Mouse (Mus musculus) cerebellum, postnatal 4 days (tissue): ENCODE results near the gene Scarb1.

Source experiments
- DNase-seq, 2 experiments: peaks; one replicate each; pipeline ENCODE4 v3.0.0; 2022; ENCODE audit warnings: low spot score in 2 of 2, mixed read lengths in 1 of 2

The Scarb1 gene

DNA sequence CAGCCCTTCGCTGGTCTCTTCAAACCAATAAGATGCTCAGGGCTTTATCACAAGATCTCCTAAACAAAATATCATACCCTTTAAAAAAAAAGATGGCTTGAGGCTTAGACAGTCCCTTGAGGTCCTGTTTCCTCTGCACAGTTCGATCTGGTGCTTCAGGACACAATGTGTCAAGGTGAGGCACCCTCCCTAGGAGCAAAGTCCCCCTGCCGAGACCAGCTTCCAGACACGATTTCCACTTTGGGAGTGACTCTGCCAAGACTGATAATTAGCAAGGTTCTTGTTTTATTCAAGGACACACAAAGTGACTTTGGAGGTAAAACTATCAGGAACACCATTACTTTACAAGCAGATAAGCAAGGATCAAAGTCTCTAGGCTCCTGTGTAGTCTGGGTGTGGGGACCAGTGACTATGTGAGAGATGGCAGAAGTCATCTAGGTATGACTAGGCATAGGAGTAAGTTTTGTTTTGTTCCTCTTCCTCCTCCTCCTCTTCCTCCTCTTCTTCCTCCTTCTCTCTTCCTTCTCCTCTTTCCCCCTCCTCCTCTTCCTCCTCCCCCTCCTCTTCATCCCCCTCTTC lies 24.0 kb upstream of the Scarb1 start:
- no peak for DNase-seq

DNA sequence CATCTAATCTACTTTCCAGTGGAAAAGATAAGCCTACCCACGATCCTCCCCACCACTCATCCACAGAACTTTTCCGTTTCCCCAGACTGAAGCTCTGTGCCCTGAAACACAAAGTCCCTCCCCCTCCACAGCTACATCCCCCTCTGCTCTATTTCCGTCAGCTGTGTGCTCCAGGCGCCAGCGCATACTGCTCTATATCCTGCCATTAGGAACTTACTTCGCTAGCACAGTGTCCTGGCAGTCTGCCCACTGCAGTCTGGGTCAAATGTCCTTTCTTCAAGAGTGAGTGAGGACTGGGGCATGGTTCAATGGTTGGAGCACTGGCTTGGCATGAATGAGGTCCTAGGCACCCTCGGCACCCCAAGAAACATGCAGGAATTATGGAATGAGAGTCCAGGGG lies 23.0 kb upstream of the Scarb1 start:
- no peak for DNase-seq

DNA sequence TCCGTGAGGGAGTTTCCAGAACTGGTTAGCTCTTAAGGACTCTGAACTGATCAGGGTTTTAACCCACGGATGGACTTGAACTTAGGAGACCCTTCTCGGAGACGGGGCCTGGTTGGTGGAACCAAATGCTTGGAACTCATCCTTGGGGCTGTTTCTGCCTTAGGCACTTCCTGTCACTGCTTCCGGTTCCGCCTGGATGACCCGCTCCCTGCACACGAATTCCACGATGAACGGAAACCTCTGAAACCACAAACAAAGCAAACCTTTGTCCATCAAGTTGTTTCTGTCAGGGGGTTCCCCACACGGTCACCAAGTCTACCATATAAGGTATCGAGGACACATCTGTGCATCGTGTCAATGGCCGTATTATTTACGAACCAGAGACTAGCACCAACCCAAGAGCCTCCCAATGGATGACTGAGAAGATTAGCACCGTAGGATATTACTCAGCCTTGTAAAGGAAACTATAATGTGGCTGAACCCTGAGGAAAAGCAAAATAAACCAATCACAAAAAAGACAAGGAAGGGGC lies 20.2 kb upstream of the Scarb1 start:
- no peak for DNase-seq

DNA sequence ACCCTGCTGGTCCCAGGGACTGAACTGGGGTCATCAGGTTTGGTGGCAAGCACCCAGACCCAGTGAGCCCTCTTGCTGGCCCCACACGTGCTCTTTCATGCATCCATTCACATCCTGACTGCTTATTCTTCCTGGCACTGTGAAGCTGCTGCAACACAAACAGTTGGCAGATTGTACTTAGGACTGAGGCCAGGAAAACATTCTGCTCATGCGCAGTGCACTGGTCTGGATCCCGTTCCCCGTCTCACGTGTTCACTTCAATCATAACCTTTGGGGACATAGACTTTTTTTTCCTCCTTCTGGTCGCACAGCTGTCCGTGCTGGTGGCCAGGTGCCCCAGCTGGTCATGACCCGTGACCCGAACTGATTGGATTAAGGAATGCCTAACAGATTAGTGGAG lies 19.7 kb upstream of the Scarb1 start:
- peak in 1 of 2 experiments; percentile 50 for DNase-seq

DNA sequence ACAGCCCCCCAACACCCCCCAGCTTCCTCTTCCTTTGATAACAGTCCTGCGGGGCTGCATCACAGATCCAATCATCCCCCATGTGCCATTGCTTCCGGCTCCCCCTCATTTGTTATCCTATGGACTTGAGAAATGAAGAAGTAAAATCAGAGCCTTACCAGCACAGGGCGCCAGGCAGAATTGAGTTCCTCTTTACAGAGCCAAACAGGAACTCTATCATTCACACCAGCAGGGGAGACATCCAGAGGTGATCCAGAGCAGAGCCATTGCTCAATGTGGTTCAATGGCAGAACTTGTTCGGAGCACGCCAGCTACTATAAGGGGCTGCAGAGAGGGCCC lies 17.3 kb upstream of the Scarb1 start:
- no peak for DNase-seq

DNA sequence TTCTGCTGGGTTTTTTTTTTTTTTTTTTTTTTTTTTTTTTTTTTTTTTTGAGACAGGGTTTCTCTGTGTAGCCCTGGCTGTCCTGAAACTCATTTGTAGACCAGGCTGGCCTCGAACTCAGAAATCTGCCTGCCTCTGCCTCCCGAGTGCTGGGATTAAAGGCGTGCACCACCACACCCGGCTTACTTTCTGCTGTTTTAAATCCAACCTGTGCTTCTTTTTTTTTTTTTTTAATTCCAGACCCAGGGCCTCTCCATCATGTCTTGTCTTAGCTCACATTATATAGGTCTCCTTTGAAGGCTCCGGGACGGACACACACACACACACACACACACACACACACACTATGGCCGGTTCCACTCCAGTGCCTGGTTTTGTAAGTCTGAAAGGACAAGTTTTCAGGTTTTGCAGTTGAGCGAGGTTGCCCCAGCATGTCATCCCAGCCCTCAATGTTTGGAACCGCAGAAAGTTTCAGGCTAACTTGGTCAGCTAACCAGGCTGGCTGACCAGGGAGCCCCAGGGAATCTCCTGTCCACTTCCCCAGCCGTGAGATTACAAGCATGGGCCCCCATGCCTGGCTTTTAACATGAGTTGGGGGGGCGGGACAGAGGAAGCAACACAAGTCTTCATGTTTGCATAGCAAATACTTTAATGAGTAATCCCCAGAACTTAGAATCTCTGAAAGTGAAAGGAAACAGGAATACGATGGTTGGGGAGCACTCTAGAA lies 16.8 kb upstream of the Scarb1 start:
- no peak for DNase-seq

DNA sequence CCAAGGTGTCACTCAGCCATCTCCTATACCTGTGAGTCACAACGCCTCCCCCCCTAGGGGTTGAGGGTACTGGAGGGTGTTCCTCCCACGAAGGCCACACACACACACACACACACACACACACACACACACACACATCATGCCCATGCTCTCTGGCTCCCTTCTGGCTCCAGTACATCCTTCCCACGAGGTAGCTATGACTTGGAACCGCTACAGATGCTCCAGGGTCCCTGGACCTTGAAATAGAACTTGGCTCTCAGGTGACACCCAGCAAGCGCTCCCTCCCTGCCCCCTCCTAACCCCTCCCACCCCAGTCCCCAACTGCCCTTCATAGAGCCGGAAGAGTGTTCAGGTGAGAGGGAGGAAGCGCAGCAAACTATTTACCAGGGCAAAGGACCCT lies 14.8 kb upstream of the Scarb1 start:
- DNase-seq = no peak

DNA sequence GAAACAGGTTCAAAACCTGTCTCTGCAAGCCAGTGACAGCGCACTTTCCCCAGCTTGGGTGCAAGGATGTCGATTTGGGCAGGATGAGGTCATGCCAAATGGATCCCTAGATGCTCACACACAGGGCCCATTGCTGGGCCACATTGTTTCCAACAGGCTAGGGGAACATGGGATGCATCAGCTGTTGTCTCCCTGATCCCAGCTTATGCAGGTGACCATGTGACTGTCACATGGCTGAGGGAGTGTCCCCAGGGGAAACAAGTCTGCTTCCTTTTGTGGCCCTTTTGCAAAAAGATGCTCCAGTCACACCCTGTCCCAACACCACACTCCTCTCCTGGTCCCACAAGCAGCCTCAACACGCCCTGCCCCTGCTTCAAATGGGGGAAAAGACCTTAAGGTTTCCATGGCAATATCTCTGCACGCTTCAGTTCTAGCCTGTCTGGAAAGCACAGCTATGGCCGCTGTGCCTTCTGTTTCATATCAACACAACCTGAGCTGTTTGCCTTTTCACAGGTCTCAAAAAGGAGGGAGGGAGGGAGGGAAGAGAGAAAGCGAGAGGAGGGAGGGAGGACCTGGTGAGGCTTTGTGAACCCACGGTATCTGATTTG lies 14.1 kb upstream of the Scarb1 start:
- no peak for DNase-seq

DNA sequence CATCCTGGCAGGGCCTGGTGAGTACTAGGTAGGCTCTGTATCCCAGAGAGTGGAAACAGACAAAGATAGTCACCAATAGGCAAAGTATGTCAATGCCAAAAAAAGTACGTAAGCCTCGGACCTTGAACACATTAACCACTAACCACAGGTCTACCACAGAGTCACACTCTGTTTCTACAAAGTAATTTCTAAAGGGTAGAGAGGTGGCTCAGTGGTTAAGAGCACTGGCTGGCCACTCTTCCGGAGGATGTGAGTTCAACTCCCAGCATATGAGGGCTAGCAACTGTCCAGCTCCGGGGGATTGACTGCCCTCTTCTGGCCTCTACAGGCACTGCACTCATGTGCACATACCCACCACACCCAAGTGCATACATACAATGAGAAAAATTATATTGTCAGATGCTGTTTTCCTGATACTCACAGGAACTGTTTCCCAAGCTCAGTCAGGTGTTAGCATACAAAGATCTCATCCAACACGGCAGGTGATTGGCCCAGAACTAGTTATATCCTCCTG lies 11.9 kb upstream of the Scarb1 start:
- DNase-seq = no peak

DNA sequence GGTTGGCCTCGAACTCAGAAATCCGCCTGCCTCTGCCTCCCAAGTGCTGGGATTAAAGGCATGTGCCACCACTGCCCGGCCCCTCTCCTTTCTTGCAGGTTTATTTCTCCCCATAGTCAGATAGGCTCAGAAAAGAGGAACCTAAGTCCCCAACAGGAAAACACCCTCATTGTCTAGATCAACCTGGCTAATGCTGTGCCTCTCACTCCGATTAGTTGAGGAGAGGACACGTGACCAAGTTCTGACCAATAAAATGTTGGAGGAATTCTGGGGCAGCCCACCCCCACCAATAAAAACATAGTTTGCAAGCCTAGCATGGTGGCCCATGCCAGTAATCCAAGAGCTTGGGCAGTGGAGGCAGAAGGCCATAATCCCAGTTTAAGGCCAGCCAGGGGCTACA lies 11.0 kb upstream of the Scarb1 start:
- no peak for DNase-seq

DNA sequence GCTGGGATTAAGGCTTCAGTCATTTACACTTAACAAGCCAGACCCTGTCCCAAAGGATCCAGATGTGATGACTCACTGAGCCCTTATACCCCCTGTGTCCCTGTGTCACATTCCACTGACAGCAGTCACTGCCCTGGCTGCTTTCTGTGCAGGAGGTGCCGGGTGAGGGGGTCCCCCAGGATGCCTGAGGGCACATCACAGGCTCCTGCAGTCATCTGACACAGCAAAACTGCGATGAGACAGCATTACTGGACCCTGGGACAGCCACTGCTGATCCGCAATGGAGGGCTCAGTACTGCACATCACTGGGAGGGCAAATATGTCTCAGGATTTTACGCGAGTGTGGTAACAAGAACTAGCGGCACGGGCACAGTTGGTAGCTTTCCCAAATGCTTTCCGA lies 10.2 kb upstream of the Scarb1 start:
- DNase-seq = no peak

DNA sequence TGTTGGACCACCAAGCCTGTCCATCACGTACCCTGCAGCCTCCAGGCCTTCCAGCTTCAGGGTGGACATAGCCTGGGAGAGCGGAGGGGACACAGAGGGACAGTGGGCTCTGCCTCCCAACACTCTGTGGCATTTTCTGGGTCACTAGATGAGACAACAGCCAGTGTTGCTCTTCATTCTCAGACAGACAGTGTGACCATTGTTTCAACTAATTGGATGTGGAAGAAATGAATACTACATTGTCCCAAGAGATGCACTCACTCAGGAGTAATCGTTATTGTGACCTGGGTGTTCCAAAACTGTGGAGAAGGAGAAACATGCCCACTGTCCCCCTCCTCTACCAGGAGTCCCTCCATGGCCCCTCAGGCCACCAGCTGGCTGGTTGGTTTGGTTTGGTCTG lies 8.5 kb upstream of the Scarb1 start:
- DNase-seq = no peak

DNA sequence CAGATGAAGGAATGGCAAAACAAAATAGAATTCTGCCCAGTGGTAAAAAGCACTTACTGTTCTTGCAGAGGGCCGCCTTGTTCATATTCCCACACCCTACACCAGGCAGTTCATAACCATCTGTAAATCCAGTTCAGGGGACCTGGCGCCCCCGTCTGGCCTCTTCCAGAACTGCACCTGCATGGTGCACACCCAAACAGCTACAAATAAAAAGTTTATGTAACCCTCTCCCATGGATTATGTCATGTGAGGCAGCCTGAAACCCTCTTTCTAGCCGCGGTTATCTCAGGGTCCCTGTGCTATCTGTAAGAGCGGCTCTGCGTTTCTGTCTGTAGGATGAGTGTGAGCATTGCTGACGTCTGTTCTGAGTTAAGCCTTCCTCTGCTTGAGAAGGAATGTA lies 7.6 kb upstream of the Scarb1 start:
- peak in 1 of 2 experiments; percentile 62 for DNase-seq

DNA sequence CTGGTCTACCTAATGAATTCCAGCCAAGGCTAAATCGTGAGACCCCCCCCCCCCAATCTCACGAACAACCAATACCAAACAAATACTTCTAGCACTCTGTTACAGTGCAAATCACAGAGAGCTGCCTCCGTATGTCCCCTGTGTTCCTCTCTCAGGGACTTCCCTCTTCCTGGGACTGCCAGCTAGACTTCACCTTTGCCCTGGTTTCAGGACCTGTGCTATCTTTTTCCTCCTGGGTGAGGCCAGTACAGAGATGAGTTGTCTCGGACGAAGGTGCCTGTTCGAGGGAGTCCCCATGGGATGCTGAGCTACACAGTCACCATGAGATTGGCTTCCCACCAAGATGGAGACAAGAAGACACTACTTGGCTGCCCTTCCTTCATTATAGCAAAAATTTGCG lies 7.2 kb upstream of the Scarb1 start:
- no peak for DNase-seq

DNA sequence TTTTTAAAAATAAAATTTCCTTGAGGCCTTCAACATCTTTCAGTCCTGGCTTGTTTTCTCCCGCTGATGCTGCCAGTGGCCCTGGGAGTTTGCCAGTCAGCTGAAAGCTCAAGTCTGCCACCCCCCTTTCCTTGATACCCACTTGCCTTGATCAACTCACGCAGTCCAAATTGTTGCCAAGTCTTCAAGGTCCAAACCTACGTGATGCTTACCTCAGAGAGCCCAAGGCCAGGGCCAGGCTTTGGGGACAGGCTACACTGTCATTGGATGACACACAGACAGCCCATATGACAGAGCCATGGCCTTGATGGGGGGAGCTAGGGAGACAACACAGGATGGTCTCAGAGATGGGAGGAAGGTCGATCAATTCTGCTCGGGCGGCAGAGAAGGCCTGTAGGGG lies 3.4 kb upstream of the Scarb1 start:
- DNase-seq = no peak

DNA sequence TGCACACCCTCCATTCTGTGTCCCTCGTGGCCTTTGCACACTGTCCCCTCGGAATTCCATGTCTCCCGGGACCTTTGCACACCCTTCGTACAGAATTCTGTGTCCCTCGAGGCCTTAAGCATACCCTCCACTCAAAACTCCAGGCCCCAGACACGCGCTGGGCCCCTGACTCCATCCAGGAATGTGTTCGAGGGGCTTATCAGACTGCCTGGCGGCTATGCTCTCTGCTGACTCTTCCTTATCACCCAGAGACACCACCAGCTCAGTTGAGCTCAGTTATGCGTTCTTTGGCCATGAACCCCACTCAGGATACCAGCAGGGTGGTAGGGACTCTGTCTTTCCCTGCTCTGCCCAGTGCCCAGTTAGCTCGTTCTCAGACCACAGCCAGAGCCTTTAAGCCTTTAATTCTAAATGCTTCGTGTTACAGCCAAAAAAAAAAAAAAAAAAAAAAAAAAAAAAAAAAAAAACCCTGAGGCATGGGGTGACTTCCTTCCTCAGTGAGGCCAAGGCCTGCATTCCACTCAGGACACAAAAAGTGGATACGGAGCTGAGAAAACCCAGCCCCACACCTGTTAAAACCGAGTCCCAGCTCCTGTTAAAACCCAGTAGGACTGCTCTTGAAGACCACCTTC lies 681 bp upstream of the Scarb1 start:
- no peak for DNase-seq

DNA sequence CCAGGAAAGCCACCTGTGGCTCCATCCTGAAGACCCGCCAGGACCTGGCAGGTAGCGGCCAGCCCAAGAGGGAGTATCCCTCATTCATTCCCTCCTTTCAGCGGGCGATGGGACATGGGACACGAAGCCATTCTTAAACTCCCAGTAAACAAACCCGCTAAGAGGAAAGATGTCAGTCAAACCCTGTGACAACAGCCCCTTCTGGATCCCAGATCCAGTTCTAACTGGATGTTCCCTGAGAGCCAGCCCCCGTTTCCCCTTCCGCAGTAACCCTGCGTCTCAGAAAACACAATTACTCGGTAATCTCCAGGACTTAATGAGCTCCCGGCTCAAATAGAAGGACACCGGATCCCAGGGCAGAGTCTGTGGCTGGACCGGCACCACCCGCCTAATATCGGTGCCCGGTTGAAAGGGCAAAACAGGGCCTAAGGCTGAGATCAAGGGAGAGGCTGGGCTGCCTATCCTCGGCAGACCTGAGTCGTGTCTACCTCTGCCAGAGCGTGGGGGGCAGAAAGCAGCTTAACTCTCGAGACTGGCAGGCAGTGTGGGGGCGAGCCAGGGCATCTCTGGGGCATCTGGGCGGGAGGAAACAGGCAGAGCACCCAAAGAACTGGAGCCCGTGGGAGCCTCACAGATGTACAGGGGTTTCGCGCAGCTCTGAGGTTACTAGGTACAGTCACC lies 903 bp downstream of the Scarb1 start:
- no peak for DNase-seq

DNA sequence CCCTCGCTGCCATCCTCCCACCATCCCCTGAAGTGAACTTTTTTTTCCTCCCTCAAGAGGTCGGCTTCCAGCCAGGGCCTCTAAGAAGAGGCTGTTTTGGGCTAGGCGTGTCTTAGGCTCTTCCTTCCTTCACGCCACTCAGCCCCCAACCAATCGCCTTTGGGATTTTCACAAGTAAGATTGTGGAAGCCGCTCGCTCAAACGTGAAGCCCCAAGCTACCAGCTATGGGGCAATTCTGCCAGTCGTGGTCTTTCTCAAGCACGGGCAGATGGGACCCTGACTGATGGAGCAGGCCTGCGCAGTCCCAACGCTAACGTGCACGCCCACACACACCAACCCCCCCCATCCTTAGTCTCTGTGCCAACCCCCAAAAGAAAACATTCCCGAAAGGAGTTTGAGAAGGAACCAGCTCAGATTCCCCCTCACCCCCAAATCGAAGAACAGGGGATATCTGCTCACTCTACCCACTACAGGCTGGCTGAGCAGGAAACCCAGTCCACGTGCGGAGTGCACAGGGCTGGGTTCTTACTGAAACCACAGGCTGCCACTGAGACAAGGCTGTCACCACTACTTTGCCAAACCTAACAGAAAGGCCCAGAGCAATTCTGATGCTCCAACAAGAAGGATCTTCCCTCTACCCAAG lies 1.7 kb downstream of the Scarb1 start:
- no peak for DNase-seq

DNA sequence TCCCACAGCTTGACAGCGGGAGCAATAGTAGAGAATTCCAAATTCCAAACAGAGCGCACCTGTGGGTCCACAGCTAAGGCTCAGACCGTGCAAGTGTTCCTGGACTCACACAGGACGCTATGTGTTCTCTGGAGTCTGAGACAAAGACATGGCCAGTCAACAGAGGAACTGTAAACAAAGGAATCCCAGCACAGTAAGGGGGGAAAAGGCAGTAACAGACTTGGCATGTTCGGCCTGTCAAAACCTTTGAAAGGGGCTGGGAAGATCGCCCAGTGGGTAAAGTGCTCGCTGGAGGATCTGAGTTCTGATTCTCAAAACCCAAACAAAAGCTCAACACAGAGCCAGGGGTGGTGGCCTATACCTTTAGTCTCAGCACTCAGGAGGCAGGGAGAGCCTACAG lies 3.4 kb downstream of the Scarb1 start:
- no peak for DNase-seq

DNA sequence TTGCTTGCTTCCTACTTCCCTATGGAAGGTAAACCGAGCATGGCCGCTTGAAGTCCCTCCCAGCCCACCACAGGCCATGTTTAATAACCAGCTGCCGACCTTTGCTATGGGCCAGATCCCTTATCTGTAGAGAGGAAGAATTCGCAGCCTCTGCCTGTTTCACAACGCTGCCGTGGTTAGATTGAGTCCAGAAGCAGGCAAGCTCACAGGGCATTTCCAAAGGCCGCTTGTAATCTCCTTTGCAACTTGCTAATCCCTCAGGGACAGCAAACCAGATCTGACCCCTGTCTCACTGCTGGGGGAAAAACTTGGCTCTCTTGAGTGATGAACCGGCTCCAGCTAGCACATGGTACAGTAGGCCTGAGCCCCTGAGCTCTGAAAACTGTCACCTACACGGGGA lies 3.9 kb downstream of the Scarb1 start:
- DNase-seq = no peak

DNA sequence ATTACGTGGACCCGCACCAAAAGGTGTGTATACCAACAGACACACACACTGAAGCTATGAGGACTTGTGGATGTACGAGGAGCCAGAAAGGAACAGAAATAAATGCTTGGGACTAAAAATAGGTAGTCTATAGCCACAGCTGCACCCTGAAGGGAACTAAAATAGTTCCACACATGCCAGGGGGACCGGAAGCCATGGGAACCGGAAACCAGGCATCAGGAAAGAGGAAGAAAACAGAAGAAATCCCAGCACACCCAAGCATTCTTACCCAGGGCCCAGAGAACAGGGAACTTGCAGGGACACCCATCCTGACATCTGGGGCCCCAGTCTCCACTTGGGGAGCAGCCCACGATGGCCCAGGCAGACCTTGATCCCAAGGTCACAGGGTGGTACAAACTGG lies 7.9 kb downstream of the Scarb1 start:
- no peak for DNase-seq

DNA sequence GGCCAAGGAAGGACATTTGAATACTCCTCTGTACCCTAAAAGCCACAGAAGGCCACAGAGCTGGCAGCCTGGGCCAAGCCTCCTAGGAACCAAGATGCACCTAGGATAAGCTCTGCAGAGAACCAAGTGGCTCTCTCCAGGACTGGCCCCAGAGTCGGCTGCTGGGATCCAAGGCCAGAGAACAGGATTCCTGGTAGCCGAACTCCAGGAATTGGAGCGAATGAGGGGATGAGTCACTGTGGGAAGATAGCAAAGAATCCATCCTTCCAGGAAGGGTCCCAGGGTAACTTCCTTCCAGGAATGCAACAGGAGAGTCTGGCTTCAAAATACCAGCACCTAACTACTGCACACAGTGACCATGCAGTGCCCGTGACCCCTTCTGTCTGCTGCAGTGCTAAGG lies 8.6 kb downstream of the Scarb1 start:
- no peak for DNase-seq
